8 mouse cellular contexts compared by ENCODE assay signal in the genomic region with DNA sequence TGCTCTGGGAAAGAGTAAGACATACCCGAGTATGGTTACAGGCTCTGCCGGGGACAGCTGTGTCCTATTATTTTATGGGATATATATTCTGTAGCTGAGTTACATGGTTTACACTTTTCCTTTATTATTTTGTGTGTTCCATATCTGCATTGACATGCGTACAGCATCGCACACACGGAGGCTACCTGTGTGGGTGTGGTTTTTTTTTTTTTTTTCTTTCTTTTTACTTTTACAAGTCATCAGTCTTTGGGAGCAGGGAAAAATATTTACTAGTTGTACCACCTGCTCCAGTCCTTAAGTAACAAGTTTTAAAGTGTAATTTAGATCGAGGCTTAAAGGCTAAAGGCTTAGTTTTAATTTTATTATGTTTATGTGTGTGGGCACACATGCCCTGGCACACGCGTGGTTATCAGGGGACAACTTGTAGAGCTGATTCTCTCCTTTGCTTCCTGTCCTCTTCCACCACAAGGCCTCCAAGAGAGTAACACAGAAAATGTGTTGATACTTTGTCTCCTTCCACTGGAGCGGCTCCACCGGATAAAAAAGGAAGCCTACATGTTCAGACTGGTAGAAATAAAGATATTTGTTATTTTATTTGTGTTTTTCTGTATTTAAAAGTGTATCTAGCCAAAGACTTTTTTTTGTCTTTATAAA. TPM values are rescaled to one million over a fixed set of nuclear protein-coding genes. Genes with fewer than 3 reads are reported as not detected.
DNase-seq lines count a peak whose midpoint lies in the region; ATAC-seq and TF ChIP-seq lines count a peak whose summit lies in the region.

No protein-coding gene starts in this region.

- peak; percentile 17 for DNase-seq in lung, embryonic 14.5 days
- no peak for DNase-seq in lung, postnatal 25 days (ENCODE audit: low spot score)
- DNase-seq in ovary, postnatal 10 days (ENCODE audit: low spot score) = no peak
- DNase-seq in left cerebral cortex, adult 18-20 months (ENCODE audit: low spot score in 2 of 2) = no peak
- no peak for DNase-seq in urinary bladder, adult 18-20 months (ENCODE audit: low spot score in 2 of 2)

- H3K9me3 ChIP-seq in lung, embryonic 14.5 days (ENCODE audit: low read depth, low read length) = no peaks in the 10 kb centered on the region
- H3K9me3 ChIP-seq in hindbrain, embryonic 16.5 days (ENCODE audit: control insufficient read depth, low read length) = no peaks in the 10 kb centered on the region
- H3K9me3 ChIP-seq in midbrain, embryonic 12.5 days = no peaks in the 10 kb centered on the region

- peak overlapping the region; percentile 53 for H3K4me3 ChIP-seq in lung, embryonic 14.5 days (ENCODE audit: low read depth, low read length)
- peak overlapping the region; percentile 80 for H3K4me3 ChIP-seq in cortical plate, adult 2 months (ENCODE audit: insufficient read depth, low read length)
- peak overlapping the region; percentile 60 for H3K4me3 ChIP-seq in hindbrain, embryonic 16.5 days (ENCODE audit: low read length)
- H3K4me3 ChIP-seq in midbrain, embryonic 12.5 days = peak overlapping the region; percentile 62

- WGBS in lung, embryonic 14.5 days = 43% methylated on average over 10 of the region's 10 CpGs
- 54% methylated on average over 10 of the region's 10 CpGs for WGBS in hindbrain, embryonic 16.5 days
- WGBS in midbrain, embryonic 12.5 days = 56% methylated on average over 10 of the region's 10 CpGs

- H3K27ac ChIP-seq in lung, embryonic 14.5 days (ENCODE audit: low read depth) = peak overlapping the region; percentile 100
- peak overlapping the region; percentile 97 for H3K27ac ChIP-seq in cortical plate, adult 2 months (ENCODE audit: insufficient read depth, low read length)
- peak overlapping the region; percentile 85 for H3K27ac ChIP-seq in hindbrain, embryonic 16.5 days (ENCODE audit: low read depth, low read length)
- H3K27ac ChIP-seq in midbrain, embryonic 12.5 days (replicated peaks) = peak overlapping the region; percentile 86

- 0 out of 2 replicates have a peak, but pooled peaks cover 5% of the 10 kb centered on the region for H3K4me1 ChIP-seq in lung, embryonic 14.5 days (ENCODE audit: insufficient read depth)
- H3K4me1 ChIP-seq in cortical plate, adult 2 months (ENCODE audit: control insufficient read depth, insufficient read depth, low read length) = peaks cover 1% of the 10 kb centered on the region; the same call in 1 of the 2 replicates
- peaks cover 3% of the 10 kb centered on the region; the same call in 1 of the 2 replicates for H3K4me1 ChIP-seq in hindbrain, embryonic 16.5 days (ENCODE audit: control insufficient read depth, insufficient read depth, low read depth, low read length)
- H3K4me1 ChIP-seq in midbrain, embryonic 12.5 days = 0 out of 2 replicates have a peak, but pooled peaks cover 13% of the 10 kb centered on the region

- TF ChIP-seq POLR2A in cortical plate, adult 2 months (IDR thresholded peaks at IDR 0.05; ENCODE audit: extremely low read depth, insufficient read depth, low read length) = no peak

- H3K9ac ChIP-seq in lung, embryonic 14.5 days = peak overlapping the region; percentile 88
- H3K9ac ChIP-seq in hindbrain, embryonic 16.5 days (ENCODE audit: low read depth, low read length) = peak overlapping the region; percentile 78
- peak overlapping the region; percentile 71 for H3K9ac ChIP-seq in midbrain, embryonic 12.5 days (replicated peaks)

- H3K4me2 ChIP-seq in lung, embryonic 14.5 days = peak overlapping the region; percentile 75
- peak overlapping the region; percentile 79 for H3K4me2 ChIP-seq in hindbrain, embryonic 16.5 days (ENCODE audit: low read length)
- H3K4me2 ChIP-seq in midbrain, embryonic 12.5 days (replicated peaks) = peak overlapping the region; percentile 73

- no peak for TF ChIP-seq CTCF in lung, embryonic 14.5 days (IDR thresholded peaks at IDR 0.05; ENCODE audit: low read depth)
- no peak for TF ChIP-seq CTCF in cortical plate, adult 2 months (IDR thresholded peaks at IDR 0.05; ENCODE audit: extremely low read depth, insufficient read depth, low read length)

- no peak for ATAC-seq in lung, embryonic 14.5 days (ENCODE audit: insufficient read depth)
- ATAC-seq in hindbrain, embryonic 16.5 days = no peak
- no peak for ATAC-seq in midbrain, embryonic 12.5 days (ENCODE audit: low FRiP score, low read depth)

- H3K36me3 ChIP-seq in lung, embryonic 14.5 days (ENCODE audit: insufficient read depth) = peaks cover 16% of the 10 kb centered on the region
- H3K36me3 ChIP-seq in hindbrain, embryonic 16.5 days (ENCODE audit: control insufficient read depth, insufficient read depth, low read length) = peaks cover 2% of the 10 kb centered on the region; the same call in 1 of the 2 replicates
- no peaks in the 10 kb centered on the region for H3K36me3 ChIP-seq in midbrain, embryonic 12.5 days

- H3K27me3 ChIP-seq in lung, embryonic 14.5 days (ENCODE audit: insufficient read depth, low read length) = no peaks in the 10 kb centered on the region
- no peaks in the 10 kb centered on the region for H3K27me3 ChIP-seq in hindbrain, embryonic 16.5 days (replicated peaks; ENCODE audit: control insufficient read depth, insufficient read depth, low read length)
- no peaks in the 10 kb centered on the region for H3K27me3 ChIP-seq in midbrain, embryonic 12.5 days

RNA-seq across cellular contexts. Expression of gene Cflar, which starts 0.5 kb away (rescaled TPM):
- 35.3 and 35.9 TPM in 2 replicates for polyA plus RNA-seq in lung, embryonic 14.5 days (2014; fragmentation: Nextera tagmentation; extraction: Ambion mirVana)
- 13.2 and 14.7 TPM in 2 replicates for polyA plus RNA-seq in cortical plate, adult 2 months (2012; rRNA removed)
- 16.3 and 16.8 TPM in 2 replicates for polyA plus RNA-seq in hindbrain, embryonic 16.5 days (2015; fragmentation: Nextera tagmentation; extraction: Ambion mirVana)
- 26.4 and 26.6 TPM in 2 replicates for polyA plus RNA-seq in midbrain, embryonic 12.5 days (2016; fragmentation: Nextera tagmentation; extraction: Ambion mirVana)
- total RNA-seq in left cerebral cortex, adult 18-20 months (2021) = 10 to 100 TPM; 25.9 to 29.6 TPM

RNA-seq across cellular contexts. Expression of gene Als2cr12, which starts 15.0 kb away (rescaled TPM):
- polyA plus RNA-seq in lung, embryonic 14.5 days (2014; fragmentation: Nextera tagmentation; extraction: Ambion mirVana) = not detected in 2 replicates
- not detected in 2 replicates for polyA plus RNA-seq in cortical plate, adult 2 months (2012; rRNA removed)
- polyA plus RNA-seq in hindbrain, embryonic 16.5 days (2015; fragmentation: Nextera tagmentation; extraction: Ambion mirVana) = not detected in 2 replicates
- polyA plus RNA-seq in midbrain, embryonic 12.5 days (2016; fragmentation: Nextera tagmentation; extraction: Ambion mirVana) = not detected in 2 replicates
- total RNA-seq in left cerebral cortex, adult 18-20 months (2021) = not detected
